Mouse (Mus musculus) ES-Bruce4 (cell line): ENCODE data around the gene Trub1. TPM values are rescaled to one million over a fixed set of nuclear protein-coding genes. Genes with fewer than 3 reads are reported as not detected.
A peak's percentile ranks its signal among the peaks of the same experiment; 100 is the strongest.

Experiments
- H3K27ac ChIP-seq: 2 replicates; pipeline ENCODE4 v1.5.1; 2012; ENCODE audit warnings: low read length, inconsistent platforms; ENCODE audit not compliant: insufficient read depth
- H3K27me3 ChIP-seq: 2 replicates; pipeline ENCODE4 v1.6.1; 2012; ENCODE audit warnings: mild to moderate bottlenecking, low read length, inconsistent platforms; ENCODE audit not compliant: control insufficient read depth, poor library complexity, insufficient read depth, severe bottlenecking
- H3K36me3 ChIP-seq: 2 replicates; pipeline ENCODE4 v1.6.1; 2012; ENCODE audit warnings: inconsistent platforms, mild to moderate bottlenecking, low read length, moderate library complexity; ENCODE audit not compliant: control insufficient read depth, poor library complexity, insufficient read depth, severe bottlenecking
- H3K4me1 ChIP-seq: one replicate; pipeline ENCODE4 v1.8.1; 2011; ENCODE audit warnings: low read length; ENCODE audit not compliant: control insufficient read depth, insufficient read depth
- H3K4me3 ChIP-seq: 2 replicates; pipeline ENCODE4 v1.5.1; 2011; ENCODE audit warnings: low read depth, mild to moderate bottlenecking, low read length
- H3K9ac ChIP-seq: 2 replicates; pipeline ENCODE4 v1.6.1; 2012; ENCODE audit warnings: low read depth, mild to moderate bottlenecking, inconsistent platforms; ENCODE audit not compliant: poor library complexity, severe bottlenecking
- H3K9me3 ChIP-seq: replicated peaks from 2 replicates; pipeline ENCODE4 v1.6.1; 2012; ENCODE audit warnings: mild to moderate bottlenecking, low read length, inconsistent platforms; ENCODE audit not compliant: control insufficient read depth, poor library complexity, insufficient read depth, severe bottlenecking
- CTCF ChIP-seq: IDR thresholded peaks from one replicate; pipeline ENCODE4 v1.8.1; 2011; ENCODE audit warnings: low read depth, low read length
- EP300 ChIP-seq: IDR thresholded peaks from 2 replicates; pipeline ENCODE4 v1.6.1; 2011; ENCODE audit warnings: low read depth, low read length; ENCODE audit not compliant: insufficient read depth
- POLR2A ChIP-seq: IDR thresholded peaks from one replicate; pipeline ENCODE4 v1.8.1; 2011; ENCODE audit warnings: low read length; ENCODE audit not compliant: insufficient read depth
- polyA plus RNA-seq: library from polyadenylated mRNA; stranded (reverse); fragments of >200 nt; gene quantifications from 2 replicates; pipeline ENCODE4 v1.2.4, GENCODE M21; 2011; ENCODE audit warnings: low read depth; ENCODE audit not compliant: missing spikeins, insufficient read depth, insufficient read length

Trub1 gene
- polyA plus RNA-seq, 1 experiment = 42.4 TPM

- TF ChIP-seq CTCF (no peak), EP300 (no peak)
- Histone ChIP-seq H3K9ac (no peak overlapping the region), H3K27me3 (no peaks in the 10 kb centered on the region), H3K4me1 (peaks cover 1% of the 10 kb centered on the region), H3K36me3 (no peaks in the 10 kb centered on the region), H3K9me3 (no peaks in the 10 kb centered on the region), H3K4me3 (no peak overlapping the region), H3K27ac (no peak overlapping the region)
Observed at GRCm38 (mm10) chr19:57413918-57414317, 38.8 kb upstream of the Trub1 start.

- Histone ChIP-seq H3K36me3 (no peaks in the 10 kb centered on the region), H3K27me3 (no peaks in the 10 kb centered on the region), H3K9me3 (no peaks in the 10 kb centered on the region), H3K27ac (no peak overlapping the region), H3K4me1 (peaks cover 1% of the 10 kb centered on the region), H3K4me3 (no peak overlapping the region), H3K9ac (no peak overlapping the region)
- TF ChIP-seq EP300 = no peak
- no peak for TF ChIP-seq CTCF
- TF ChIP-seq POLR2A = no peak
Observed at GRCm38 (mm10) chr19:57415031-57415807, 37.5 kb upstream of the Trub1 start.

GRCm38 (mm10) chr19:57417800-57418580 lies 34.7 kb upstream of the Trub1 start:
- Histone ChIP-seq H3K9me3 (no peaks in the 10 kb centered on the region), H3K27ac (peak overlapping the region; percentile 6; the same call in 1 of the 2 replicates), H3K4me3 (peak overlapping the region; percentile 55), H3K27me3 (no peaks in the 10 kb centered on the region), H3K4me1 (peaks cover 1% of the 10 kb centered on the region), H3K36me3 (no peaks in the 10 kb centered on the region), H3K9ac (no peak overlapping the region)
- TF ChIP-seq POLR2A (no peak), EP300 (no peak), CTCF (no peak)

- Histone ChIP-seq H3K27me3 (no peaks in the 10 kb centered on the region), H3K4me1 (no peaks in the 10 kb centered on the region), H3K9ac (no peak overlapping the region), H3K4me3 (no peak overlapping the region), H3K9me3 (no peaks in the 10 kb centered on the region), H3K27ac (no peak overlapping the region), H3K36me3 (no peaks in the 10 kb centered on the region)
- TF ChIP-seq EP300 = no peak
- no peak for TF ChIP-seq CTCF
- TF ChIP-seq POLR2A = no peak
Observed at GRCm38 (mm10) chr19:57423402-57423801, 29.3 kb upstream of the Trub1 start.

GRCm38 (mm10) chr19:57425296-57425695 lies 27.4 kb upstream of the Trub1 start:
- Histone ChIP-seq H3K9ac (no peak overlapping the region), H3K9me3 (no peaks in the 10 kb centered on the region), H3K36me3 (no peaks in the 10 kb centered on the region), H3K27me3 (no peaks in the 10 kb centered on the region), H3K4me1 (no peaks in the 10 kb centered on the region), H3K4me3 (no peak overlapping the region), H3K27ac (no peak overlapping the region)
- no peak for TF ChIP-seq EP300
- no peak for TF ChIP-seq POLR2A
- TF ChIP-seq CTCF = no peak

- no peaks in the 10 kb centered on the region for H3K36me3 ChIP-seq
- H3K4me1 ChIP-seq = no peaks in the 10 kb centered on the region
- no peak overlapping the region for H3K9ac ChIP-seq
- no peak overlapping the region for H3K4me3 ChIP-seq
- H3K27ac ChIP-seq = no peak overlapping the region
- H3K9me3 ChIP-seq = no peaks in the 10 kb centered on the region
- TF ChIP-seq CTCF (no peak), EP300 (no peak), POLR2A (no peak)
- no peaks in the 10 kb centered on the region for H3K27me3 ChIP-seq
Observed at GRCm38 (mm10) chr19:57426841-57427240, 25.9 kb upstream of the Trub1 start.
